Mouse (Mus musculus): Measurements from ENCODE around the gene Tsen15. TPM values are rescaled to one million over a fixed set of nuclear protein-coding genes. Genes with fewer than 3 reads are reported as not detected.

The Tsen15 gene
- polyA plus RNA-seq, 1 experiment from 2014 or later = 38.5 TPM

GRCm38 (mm10) chr1:152347946-152348345 lies 38.5 kb downstream of the Tsen15 start:
- Histone ChIP-seq H3K36me3 (ENCODE audit: control insufficient read depth, insufficient read depth) (no peaks in the 10 kb centered on the region), H3K9me3 (ENCODE audit: control insufficient read depth, low read length) (no peaks in the 10 kb centered on the region), H3K4me3 (replicated peaks; ENCODE audit: low read length) (no peak overlapping the region), H3K4me1 (replicated peaks; ENCODE audit: control insufficient read depth, insufficient read depth, low read length) (no peaks in the 10 kb centered on the region), H3K27ac (ENCODE audit: low read length) (no peak overlapping the region), H3K27me3 (replicated peaks; ENCODE audit: control insufficient read depth, insufficient read depth, low read length) (no peaks in the 10 kb centered on the region), H3K4me2 (ENCODE audit: low read length) (no peak overlapping the region), H3K9ac (replicated peaks; ENCODE audit: low read depth, low read length) (no peak overlapping the region)
- ATAC-seq = no peak

- H3K27ac ChIP-seq (ENCODE audit: low read length) = no peak overlapping the region
- no peaks in the 10 kb centered on the region for H3K36me3 ChIP-seq (ENCODE audit: control insufficient read depth, insufficient read depth)
- WGBS = 82% methylated on average over 6 of the region's 6 CpGs
- H3K4me2 ChIP-seq (ENCODE audit: low read length) = no peak overlapping the region
- ATAC-seq = no peak
- no peaks in the 10 kb centered on the region for H3K27me3 ChIP-seq (replicated peaks; ENCODE audit: control insufficient read depth, insufficient read depth, low read length)
- no peaks in the 10 kb centered on the region for H3K4me1 ChIP-seq (replicated peaks; ENCODE audit: control insufficient read depth, insufficient read depth, low read length)
- H3K9me3 ChIP-seq (ENCODE audit: control insufficient read depth, low read length) = no peaks in the 10 kb centered on the region
- H3K4me3 ChIP-seq (replicated peaks; ENCODE audit: low read length) = no peak overlapping the region
- no peak overlapping the region for H3K9ac ChIP-seq (replicated peaks; ENCODE audit: low read depth, low read length)
These were observed 62.5 kb downstream of the Tsen15 start for GRCm38 (mm10) chr1:152324024-152324423.

Other genes with a start within 250 kb of the Tsen15 start
- gene Colgalt2, start 13.1 kb upstream of the Tsen15 start, polyA plus RNA-seq (2015; fragmentation: Nextera tagmentation; extraction: Ambion mirVana) = 2.4 and 2.8 TPM in 2 replicates